Comparison of ENCODE assay signal across 21 mouse cellular contexts in genomic region chr14:32748519-32748918, GRCm38 (mm10). TPM values are rescaled to one million over a fixed set of nuclear protein-coding genes. Genes with fewer than 3 reads are reported as not detected.
DNase-seq lines count a peak whose midpoint lies in the region; ATAC-seq and TF ChIP-seq lines count a peak whose summit lies in the region.
"Had no signal": no experiment of that assay in that cellular context is flagged by ENCODE, and none has a peak within 500 bp of the region (broad histone marks: within the 10 kb centered on the region; RNA-seq: fewer than 3 reads in every experiment).

No protein-coding gene starts in this region.

- no peak for TF ChIP-seq POLR2A in heart, adult 2 months (IDR thresholded peaks at IDR 0.05; ENCODE audit: insufficient read depth, low read depth, low read length)

- TF ChIP-seq CTCF in heart, adult 2 months (IDR thresholded peaks at IDR 0.05): no peak

- H3K4me2 ChIP-seq in heart, embryonic 14.5 days (ENCODE audit: low read length): peak overlapping the region; percentile 36; the same call in 1 of the 2 replicates
- H3K4me2 ChIP-seq: embryonic facial prominence, embryonic 12.5 days; forebrain, embryonic 15.5 days; hindbrain, embryonic 14.5 days; intestine, embryonic 15.5 days had no signal

- H3K9ac ChIP-seq in heart, adult 2 months (ENCODE audit: low read depth, low read length): no peak overlapping the region
- H3K9ac ChIP-seq in heart, embryonic 14.5 days (ENCODE audit: low read length): no peak overlapping the region
- H3K9ac ChIP-seq: embryonic facial prominence, embryonic 12.5 days; forebrain, embryonic 15.5 days; hindbrain, embryonic 14.5 days; intestine, embryonic 15.5 days had no signal

- H3K9me3 ChIP-seq in heart, embryonic 10.5 days: no peaks in the 10 kb centered on the region
- H3K9me3 ChIP-seq in heart, embryonic 14.5 days (ENCODE audit: control insufficient read depth, low read length): no peaks in the 10 kb centered on the region
- H3K9me3 ChIP-seq: embryonic facial prominence, embryonic 12.5 days; forebrain, embryonic 15.5 days; hindbrain, embryonic 10.5 days; intestine, embryonic 15.5 days had no signal

- H3K27me3 ChIP-seq in heart, embryonic 10.5 days (ENCODE audit: insufficient read depth, poor library complexity, severe bottlenecking): no peaks in the 10 kb centered on the region
- no peaks in the 10 kb centered on the region for H3K27me3 ChIP-seq in heart, adult 2 months (ENCODE audit: control insufficient read depth, insufficient read depth, low read length)
- H3K27me3 ChIP-seq in heart, embryonic 14.5 days (ENCODE audit: control insufficient read depth, insufficient read depth, low read length): no peaks in the 10 kb centered on the region
- H3K27me3 ChIP-seq: embryonic facial prominence, embryonic 12.5 days; forebrain, embryonic 15.5 days; intestine, embryonic 15.5 days had no signal

- peaks cover 24% of the 10 kb centered on the region for H3K4me1 ChIP-seq in heart, embryonic 10.5 days
- H3K4me1 ChIP-seq in heart, adult 2 months (ENCODE audit: control insufficient read depth, insufficient read depth, low read length): no peaks in the 10 kb centered on the region; the same call in 1 of the 2 replicates
- H3K4me1 ChIP-seq in heart, embryonic 14.5 days (ENCODE audit: control insufficient read depth in 2 of 2, insufficient read depth in 2 of 2, low read length in 2 of 2): peaks cover 9 to 24% of the 10 kb centered on the region in 2 experiments
- H3K4me1 ChIP-seq: embryonic facial prominence, embryonic 12.5 days; forebrain, embryonic 15.5 days; hindbrain, embryonic 10.5 days; intestine, embryonic 15.5 days had no signal

- intact Hi-C loops in heart, adult 2 months (cut with DNase I): no loop called here
- intact Hi-C loops in heart, postnatal 25 days (cut with DNase I): no loop called here

- H3K79me2 ChIP-seq in heart, adult 2 months (replicated peaks; ENCODE audit: control insufficient read depth, insufficient read depth, low read length): no peaks in the 10 kb centered on the region

- TF ChIP-seq EP300 in heart, adult 2 months (IDR thresholded peaks at IDR 0.05; ENCODE audit: insufficient read depth, low read depth, low read length): no peak

- no peak overlapping the region for H3K4me3 ChIP-seq in heart, embryonic 10.5 days
- H3K4me3 ChIP-seq in heart, adult 2 months: no peak overlapping the region
- H3K4me3 ChIP-seq in heart, embryonic 14.5 days (ENCODE audit: control insufficient read depth in 1 of 2, insufficient read depth in 1 of 2, low read depth in 1 of 2, low read length in 2 of 2): no peak overlapping the region
- H3K4me3 ChIP-seq: embryonic facial prominence, embryonic 12.5 days; forebrain, embryonic 15.5 days; hindbrain, embryonic 10.5 days; intestine, embryonic 15.5 days had no signal

- 34% methylated on average over 6 of the region's 6 CpGs for WGBS in heart, embryonic 10.5 days
- WGBS in heart, adult 2 months: 48% methylated on average over 6 of the region's 6 CpGs
- WGBS in heart, embryonic 14.5 days: 29% methylated on average over 6 of the region's 6 CpGs

- peak; percentile 36 for DNase-seq in heart, embryonic 10.5 days (ENCODE audit: low spot score)
- no peak for DNase-seq in heart, adult 2 months
- DNase-seq in heart, postnatal 25 days (ENCODE audit: low spot score): no peak
- DNase-seq in lung, postnatal 36 days: peak; percentile 2
- no peak for DNase-seq in lung, postnatal 4 days
- DNase-seq in kidney, postnatal 10 days: no peak
- DNase-seq: adrenal gland, postnatal 10 days; cerebellum, adult 11 months; cerebellum, adult 8-10 months; cerebellum, postnatal 14 days; gastrocnemius, postnatal 36 days; kidney, adult 18-20 months had no signal

- no peaks in the 10 kb centered on the region for H3K36me3 ChIP-seq in heart, embryonic 10.5 days
- H3K36me3 ChIP-seq in heart, adult 2 months (ENCODE audit: control insufficient read depth, insufficient read depth, low read length): no peaks in the 10 kb centered on the region
- no peaks in the 10 kb centered on the region for H3K36me3 ChIP-seq in heart, embryonic 14.5 days (ENCODE audit: control insufficient read depth, insufficient read depth, low read length)
- H3K36me3 ChIP-seq: embryonic facial prominence, embryonic 12.5 days; forebrain, embryonic 15.5 days; hindbrain, embryonic 10.5 days; intestine, embryonic 15.5 days had no signal

- ATAC-seq in heart, embryonic 14.5 days (ENCODE audit: insufficient number of reproducible peaks, insufficient read depth, low FRiP score, low read depth): no peak
- ATAC-seq: forebrain, embryonic 15.5 days; intestine, embryonic 15.5 days had no signal

- H3K27ac ChIP-seq in heart, embryonic 10.5 days: peak overlapping the region; percentile 17; the same call in 1 of the 2 replicates
- H3K27ac ChIP-seq in heart, adult 2 months: no peak overlapping the region
- peak overlapping the region in 1 of 2 experiments; percentile 35; a peak in 1 of 4 replicates for H3K27ac ChIP-seq in heart, embryonic 14.5 days (replicated peaks in 1 of 2; ENCODE audit: control insufficient read depth in 1 of 2, insufficient read depth in 1 of 2, low read depth in 2 of 2, low read length in 2 of 2)
- H3K27ac ChIP-seq: embryonic facial prominence, embryonic 12.5 days; forebrain, embryonic 15.5 days; hindbrain, embryonic 10.5 days; hindbrain, embryonic 14.5 days; intestine, embryonic 15.5 days had no signal

RNA-seq across cellular contexts. Expression of gene Tmem273, which starts 37.2 kb away (rescaled TPM):
- 0.18 and 0.39 TPM in 2 replicates for polyA plus RNA-seq in heart, embryonic 10.5 days (2016; fragmentation: Nextera tagmentation; extraction: Ambion mirVana)
- under 1 TPM; 0.50 to 0.86 TPM for total RNA-seq in heart, adult 2 months (2021)
- polyA plus RNA-seq in heart, adult 2 months (2012; rRNA removed): 1.1 and 1.3 TPM in 2 replicates
- polyA plus RNA-seq in heart, embryonic 14.5 days (2014; fragmentation: Nextera tagmentation; extraction: Ambion mirVana): 0.53 and 0.84 TPM in 2 replicates
- total RNA-seq in heart, postnatal 25 days (2021): under 1 TPM; 0.45 to 0.91 TPM
- total RNA-seq: gastrocnemius, adult 8-10 months; MEL had no signal
- polyA plus RNA-seq: forebrain, embryonic 11.5 days had no signal

Comparison
In these comparisons a context has a peak if more than half of its experiments do, and no peak if none do; other contexts are left out.
1. DNase-seq: peak in heart, embryonic 10.5 days (single experiment) and lung, postnatal 36 days (single experiment); none in heart, adult 2 months (0 of 2), heart, postnatal 25 days (single experiment), lung, postnatal 4 days (0 of 2) and kidney, postnatal 10 days (single experiment).